Mouse (Mus musculus) thymus, adult 2 months (tissue): ENCODE measurements around the gene Scrn2. TPM values are rescaled to one million over a fixed set of nuclear protein-coding genes. Genes with fewer than 3 reads are reported as not detected.

Experiments
- DNase-seq: peaks from one replicate; pipeline ENCODE4 v3.0.0; 2021
- H3K27ac ChIP-seq: fragments of 200-500 bp; 2 replicates; pipeline ENCODE4 v1.5.1; 2012; ENCODE audit warnings: low read length, control low read depth; ENCODE audit not compliant: control insufficient read depth, insufficient read depth
- H3K27me3 ChIP-seq: fragments of 200-500 bp; 2 replicates; pipeline ENCODE4 v1.6.1; 2012; ENCODE audit warnings: mild to moderate bottlenecking, low read length, moderate library complexity, mixed read lengths; ENCODE audit not compliant: control insufficient read depth, insufficient read depth
- H3K36me3 ChIP-seq: fragments of 200-500 bp; 2 replicates; pipeline ENCODE4 v1.6.1; 2012; ENCODE audit warnings: mild to moderate bottlenecking, low read length, moderate library complexity; ENCODE audit not compliant: control insufficient read depth, insufficient read depth
- H3K4me1 ChIP-seq: fragments of 200-500 bp; replicated peaks from 2 replicates; pipeline ENCODE4 v1.6.1; 2012; ENCODE audit warnings: low read length; ENCODE audit not compliant: control insufficient read depth, insufficient read depth
- H3K4me3 ChIP-seq: fragments of 200-500 bp; 2 replicates; pipeline ENCODE4 v1.5.1; 2012; ENCODE audit warnings: mild to moderate bottlenecking, low read length, control low read depth, moderate library complexity; ENCODE audit not compliant: control insufficient read depth, insufficient read depth
- CTCF ChIP-seq: fragments of 200-500 bp; IDR thresholded peaks from 2 replicates; pipeline ENCODE4 v1.5.1; 2012; ENCODE audit warnings: mild to moderate bottlenecking, control low read depth, low read length, moderate library complexity, borderline replicate concordance; ENCODE audit not compliant: control insufficient read depth, poor library complexity, insufficient read depth; ENCODE audit errors: extremely low read depth
- POLR2A ChIP-seq: fragments of 200-500 bp; IDR thresholded peaks from 2 replicates; pipeline ENCODE4 v1.6.1; 2012; ENCODE audit warnings: mild to moderate bottlenecking, low read length, control low read depth, moderate library complexity; ENCODE audit not compliant: control insufficient read depth, poor library complexity, insufficient read depth; ENCODE audit errors: extremely low read depth
- WGBS: fragments of 180-500 bp; shearing (Covaris S2); methylation state at CpG from one replicate; pipeline ENCODE4 v1.1.7; 2018; 5-methylcytosine and 5-hydroxymethylcytosine counted together
- polyA plus RNA-seq: library from polyadenylated mRNA; depleted of rRNA; stranded (reverse); fragments of >200 nt; gene quantifications from 2 replicates; pipeline ENCODE4 v1.2.3, GENCODE M21; 2012

Gene Scrn2
- polyA plus RNA-seq, 1 experiment, result 20.5 TPM

DNA sequence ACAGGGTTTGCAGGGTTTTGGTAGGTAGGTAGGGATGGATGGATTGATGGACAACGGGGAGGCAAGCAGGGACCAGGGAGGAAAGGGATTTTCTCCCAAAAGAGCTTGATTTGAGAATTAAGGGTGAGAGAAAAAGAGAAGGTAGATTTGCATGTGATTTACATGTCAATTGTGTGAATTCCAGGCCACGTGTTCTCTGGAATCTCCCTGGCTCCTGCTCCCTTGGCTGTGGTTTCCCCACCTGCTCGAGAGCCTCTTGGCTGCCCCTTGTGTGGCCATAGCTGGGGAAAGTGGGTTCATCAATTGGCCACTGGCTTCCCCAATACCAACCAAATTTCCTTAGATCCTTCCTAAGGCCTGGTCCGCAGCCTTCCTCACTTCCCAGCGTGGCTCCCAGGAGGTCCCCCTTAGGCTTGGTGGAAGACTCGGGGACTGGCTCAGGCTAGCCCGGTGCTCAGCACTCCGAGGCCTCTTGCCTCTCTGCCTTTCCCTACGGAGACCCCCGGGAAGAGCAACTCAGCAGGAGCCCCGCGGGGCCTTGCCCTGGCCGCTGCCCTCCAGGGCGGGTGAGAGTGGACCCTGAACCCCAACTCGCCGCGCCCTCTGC is 32.9 kb upstream of the Scrn2 start:
- 57% methylated on average over 17 of the region's 17 CpGs for WGBS
- 0 out of 2 replicates have a peak overlapping the region, but pooled peaks have one; percentile 31 for H3K27ac ChIP-seq
- no peaks in the 10 kb centered on the region for H3K36me3 ChIP-seq
- no peak overlapping the region for H3K4me3 ChIP-seq
- no peak for DNase-seq
- TF ChIP-seq CTCF, result no peak
- TF ChIP-seq POLR2A, result no peak
- peaks cover 53% of the 10 kb centered on the region for H3K4me1 ChIP-seq
- no peaks in the 10 kb centered on the region; the same call in 1 of the 2 replicates for H3K27me3 ChIP-seq

DNA sequence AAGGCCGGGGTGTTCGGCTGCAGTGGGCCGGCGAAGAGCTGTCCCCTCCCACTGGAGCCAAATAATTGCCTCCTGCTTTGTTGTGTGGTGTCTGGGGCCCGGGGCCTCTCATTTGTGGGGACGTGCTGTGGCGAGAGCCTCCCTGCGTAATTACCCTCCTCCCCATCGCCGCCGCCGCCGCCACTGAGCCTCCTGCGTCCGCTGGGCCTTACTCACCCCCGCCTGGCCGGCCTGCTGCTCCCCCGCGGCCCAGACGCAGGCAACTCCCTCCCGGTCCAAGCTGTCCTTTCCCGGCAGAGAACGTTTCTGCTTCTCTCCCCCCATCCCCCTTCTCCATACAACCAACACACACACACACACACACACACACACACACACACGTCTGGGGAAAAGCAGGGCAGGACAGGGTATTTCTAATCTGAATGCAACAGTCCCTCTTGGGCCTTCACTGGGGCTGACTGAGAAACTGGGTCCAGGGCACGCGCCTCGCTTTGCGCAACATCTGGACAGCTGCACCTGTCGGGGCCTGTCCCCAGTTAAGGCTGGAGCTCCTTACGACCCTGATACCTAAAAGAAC is 32.3 kb upstream of the Scrn2 start:
- H3K36me3 ChIP-seq, result no peaks in the 10 kb centered on the region
- H3K4me1 ChIP-seq, result peaks cover 49% of the 10 kb centered on the region
- no peak for TF ChIP-seq POLR2A
- no peak for TF ChIP-seq CTCF
- WGBS, result 31% methylated on average over 30 of the region's 30 CpGs
- no peaks in the 10 kb centered on the region; the same call in 1 of the 2 replicates for H3K27me3 ChIP-seq
- no peak overlapping the region for H3K27ac ChIP-seq
- no peak overlapping the region for H3K4me3 ChIP-seq
- no peak for DNase-seq

DNA sequence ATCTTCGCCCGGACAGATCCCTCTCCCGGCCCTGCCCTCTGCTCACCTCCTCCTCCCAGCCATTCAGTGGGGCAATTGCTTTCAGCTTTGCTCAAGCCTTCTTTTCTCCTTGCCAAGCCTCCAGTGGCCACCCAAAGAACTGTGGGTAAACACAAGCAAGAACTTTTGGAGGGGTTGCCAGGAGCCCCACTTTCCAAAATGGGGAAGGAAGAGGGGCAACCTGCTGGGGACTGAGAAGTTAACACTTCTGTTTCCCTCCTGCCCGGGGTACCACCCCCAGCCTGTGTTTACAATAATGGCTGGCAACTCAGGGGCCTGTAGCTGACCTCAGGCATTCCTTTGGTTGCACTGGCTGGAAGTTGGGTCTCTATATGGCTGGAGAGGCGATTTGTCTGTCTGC is 26.6 kb upstream of the Scrn2 start:
- no peak for TF ChIP-seq POLR2A
- TF ChIP-seq CTCF, result no peak
- H3K4me1 ChIP-seq, result peaks cover 24% of the 10 kb centered on the region
- no peak overlapping the region for H3K27ac ChIP-seq
- no peak for DNase-seq
- H3K4me3 ChIP-seq, result no peak overlapping the region
- no peaks in the 10 kb centered on the region for H3K36me3 ChIP-seq
- WGBS, result 69% methylated on average over 5 of the region's 5 CpGs
- H3K27me3 ChIP-seq, result no peaks in the 10 kb centered on the region

DNA sequence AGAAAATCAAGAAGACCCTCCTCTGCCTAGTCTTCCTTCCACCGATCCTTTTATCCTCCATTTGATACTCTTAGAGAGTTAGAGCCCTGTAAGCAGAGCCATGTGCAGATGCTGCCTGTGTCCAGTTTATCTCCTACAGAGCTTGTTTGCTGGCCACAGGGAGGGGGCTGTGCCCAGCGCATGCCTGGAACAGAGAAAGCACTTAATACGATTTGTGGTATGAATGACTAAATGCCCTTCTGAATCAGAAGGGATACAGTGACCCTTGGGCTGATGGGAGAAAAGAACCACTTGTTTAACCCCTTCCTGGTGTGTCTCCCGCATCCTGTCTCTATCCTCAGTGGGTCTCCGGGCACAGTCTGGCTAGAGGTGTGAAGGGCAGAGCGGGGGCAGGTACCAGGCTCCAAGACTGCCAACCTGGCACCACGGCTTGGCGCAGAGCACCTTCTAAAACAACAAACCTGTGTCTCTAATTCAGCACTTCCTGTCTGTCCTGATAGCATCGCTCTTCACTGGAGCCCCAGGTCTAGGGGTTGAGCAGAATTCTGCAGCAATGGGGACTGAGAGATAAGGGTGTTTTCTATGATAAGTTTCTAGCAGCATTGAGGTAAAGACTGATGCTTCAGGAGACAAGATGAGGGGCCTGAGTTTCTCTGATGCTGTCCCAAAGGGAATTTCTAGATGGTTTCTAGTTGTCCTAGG is 22.5 kb upstream of the Scrn2 start:
- Histone ChIP-seq H3K27me3 (no peaks in the 10 kb centered on the region), H3K4me3 (no peak overlapping the region), H3K4me1 (peaks cover 20% of the 10 kb centered on the region), H3K27ac (peak overlapping the region; percentile 19; the same call in 1 of the 2 replicates), H3K36me3 (no peaks in the 10 kb centered on the region)
- TF ChIP-seq POLR2A (no peak), CTCF (no peak)
- DNase-seq, result no peak
- WGBS, result 56% methylated on average over 9 of the region's 9 CpGs

DNA sequence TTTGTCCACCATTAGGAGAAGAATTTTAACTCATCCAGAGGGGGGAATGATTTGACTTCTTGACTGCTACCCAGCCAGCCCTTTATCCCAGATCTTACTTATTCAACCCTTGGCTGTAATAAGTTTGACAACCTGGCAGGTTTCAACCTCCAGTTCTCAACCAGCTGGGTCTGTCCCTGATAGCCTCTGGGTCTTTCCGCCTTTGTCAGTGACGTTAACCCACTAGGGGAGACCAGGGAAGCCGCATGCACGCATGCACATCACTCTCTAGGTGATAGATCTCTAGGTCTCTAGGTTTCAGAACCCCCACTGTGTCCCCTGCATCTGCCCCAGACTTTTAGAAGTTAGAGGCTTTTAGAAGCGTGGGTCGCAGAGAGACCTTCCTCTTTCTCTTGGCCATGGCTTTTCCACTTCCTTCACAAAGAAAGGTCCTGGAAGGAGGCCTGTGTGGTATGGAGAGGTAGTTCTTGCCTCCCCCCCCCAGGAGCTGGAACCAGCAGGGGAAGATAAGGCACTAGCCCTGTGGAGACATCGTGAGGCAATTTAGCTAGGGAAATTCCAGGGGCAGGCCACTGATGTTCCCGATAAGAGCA is 20.4 kb upstream of the Scrn2 start:
- TF ChIP-seq CTCF, result no peak
- no peak for TF ChIP-seq POLR2A
- no peak for DNase-seq
- WGBS, result 81% methylated on average over 8 of the region's 8 CpGs
- Histone ChIP-seq H3K4me3 (no peak overlapping the region), H3K27me3 (no peaks in the 10 kb centered on the region), H3K4me1 (peaks cover 20% of the 10 kb centered on the region), H3K36me3 (no peaks in the 10 kb centered on the region), H3K27ac (no peak overlapping the region)

DNA sequence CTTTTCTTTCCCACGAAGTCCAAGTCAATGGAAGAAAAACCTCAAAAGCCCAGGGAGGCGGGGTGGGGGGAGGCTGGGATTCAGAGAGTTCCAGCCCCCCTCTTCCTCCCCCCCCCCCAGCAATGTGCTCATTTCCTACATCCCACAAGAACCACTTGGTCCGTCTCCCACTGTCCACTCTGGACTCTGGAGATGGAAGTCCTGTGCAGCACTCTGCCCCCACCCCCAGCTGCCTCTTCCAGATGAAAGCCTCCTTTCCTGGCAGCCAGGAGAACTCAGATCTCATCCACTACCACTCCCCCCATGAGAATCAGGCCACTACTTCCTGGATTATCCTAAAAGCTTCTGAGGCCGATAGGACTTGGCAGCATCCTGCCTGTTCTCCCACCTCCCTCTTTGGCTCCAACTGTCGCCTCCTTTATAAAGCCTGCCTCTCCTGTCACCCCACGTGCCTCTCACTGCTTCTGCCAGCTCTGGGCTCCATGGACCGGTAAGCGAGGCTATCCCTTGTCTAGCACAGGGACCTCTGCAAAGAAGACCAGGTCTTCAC is 16.5 kb upstream of the Scrn2 start, which contains the start of gene Sp6:
Gene Sp6, plus strand, starts transcription at position 274 of the 550 bp plus-strand sequence.
- WGBS, result 75% methylated on average over 8 of the region's 8 CpGs
- no peaks in the 10 kb centered on the region for H3K36me3 ChIP-seq
- H3K4me3 ChIP-seq, result no peak within 1 kb of the TSS
- peaks cover 14% of the 10 kb centered on the region for H3K27me3 ChIP-seq
- TF ChIP-seq POLR2A (no peak), CTCF (no peak)
- no peak for DNase-seq
- H3K27ac ChIP-seq, result no peak within 1 kb of the TSS
- H3K4me1 ChIP-seq, result peaks cover 10% of the 10 kb centered on the region
